Mouse (Mus musculus) layer of hippocampus, postnatal 25 days (tissue): ENCODE measurements around the gene Bsn. TPM values are rescaled to one million over a fixed set of nuclear protein-coding genes. Genes with fewer than 3 reads are reported as not detected.

Source experiments
- DNase-seq, 2 experiments: peaks; one replicate each; pipeline ENCODE4 v3.0.0; 2022; ENCODE audit warnings: mixed read lengths in 2 of 2, low spot score in 1 of 2; ENCODE audit errors: extremely low spot score in 1 of 2
- total RNA-seq, 2 experiments: library from RNA; stranded (reverse); gene quantifications; 2 replicates each; pipeline ENCODE4 v1.2.3; 2021

Gene Bsn
- total RNA-seq, 2 experiments from 2014 or later, result 190 to 242 TPM

- DNase-seq, result no peak
Measured at GRCm38 (mm10) chr9:108198621-108199020, 8.4 kb upstream of the Bsn start.

- DNase-seq, result no peak
Measured at GRCm38 (mm10) chr9:108196920-108197677, 6.9 kb upstream of the Bsn start.

- peak in 1 of 2 experiments; percentile 47 for DNase-seq
Measured at GRCm38 (mm10) chr9:108196222-108196621, 6.0 kb upstream of the Bsn start.

GRCm38 (mm10) chr9:108189488-108189786, 747 bp downstream of the Bsn start:
- DNase-seq, result no peak

GRCm38 (mm10) chr9:108189023-108189422, 1.2 kb downstream of the Bsn start:
- no peak for DNase-seq

- no peak for DNase-seq
Measured at GRCm38 (mm10) chr9:108188511-108188910, 1.7 kb downstream of the Bsn start.

- no peak for DNase-seq
Measured at GRCm38 (mm10) chr9:108187616-108188015, 2.6 kb downstream of the Bsn start.

- DNase-seq, result no peak
Measured at GRCm38 (mm10) chr9:108185786-108186185, 4.4 kb downstream of the Bsn start.

- no peak for DNase-seq
Measured at GRCm38 (mm10) chr9:108183531-108183994, 6.6 kb downstream of the Bsn start.

GRCm38 (mm10) chr9:108182806-108183506, 7.2 kb downstream of the Bsn start:
- DNase-seq, result no peak

GRCm38 (mm10) chr9:108178391-108178790, 11.8 kb downstream of the Bsn start:
- no peak for DNase-seq

GRCm38 (mm10) chr9:108175116-108175838, 14.9 kb downstream of the Bsn start:
- DNase-seq, result no peak

GRCm38 (mm10) chr9:108172777-108173350, 17.3 kb downstream of the Bsn start:
- no peak for DNase-seq

- no peak for DNase-seq
Measured at GRCm38 (mm10) chr9:108169751-108170150, 20.4 kb downstream of the Bsn start.

- DNase-seq, result no peak
Measured at GRCm38 (mm10) chr9:108165143-108165542, 25.0 kb downstream of the Bsn start.

- no peak for DNase-seq
Measured at GRCm38 (mm10) chr9:108163646-108164284, 26.4 kb downstream of the Bsn start.

GRCm38 (mm10) chr9:108157891-108158290, 32.3 kb downstream of the Bsn start:
- no peak for DNase-seq

GRCm38 (mm10) chr9:108157451-108157850, 32.7 kb downstream of the Bsn start:
- no peak for DNase-seq

GRCm38 (mm10) chr9:108156786-108157185, 33.4 kb downstream of the Bsn start:
- no peak for DNase-seq

GRCm38 (mm10) chr9:108154814-108155213, 35.4 kb downstream of the Bsn start:
- DNase-seq, result no peak
